Mouse (Mus musculus) MEL (cell line): ENCODE measurements around the gene Mcur1. TPM values are rescaled to one million over a fixed set of nuclear protein-coding genes. Genes with fewer than 3 reads are reported as not detected.

Source experiments
- DNase-seq: peaks from one replicate; pipeline ENCODE4 v3.0.0; 2011; ENCODE audit warnings: low read depth, low spot score
- H3K27ac ChIP-seq: 2 replicates; pipeline ENCODE4 v1.5.1; 2012; ENCODE audit warnings: low read depth, mild to moderate bottlenecking, control low read depth, low read length, moderate library complexity; ENCODE audit not compliant: control insufficient read depth
- H3K27me3 ChIP-seq, 2 experiments: fragments of 150-350 bp in 1 of 2; sonication (generic) in 1 of 2; 2 replicates each; pipeline ENCODE4 v1.6.1; 2012; ENCODE audit warnings: low read length in 2 of 2, mild to moderate bottlenecking in 2 of 2, improper control_type of control experiment in 1 of 2, moderate library complexity in 1 of 2; ENCODE audit not compliant: insufficient read depth in 2 of 2, control insufficient read depth in 1 of 2
- H3K36me3 ChIP-seq, 2 experiments: 2 replicates each; pipeline ENCODE4 v1.6.1; 2012 to 2014; ENCODE audit warnings: low read length in 2 of 2, improper control_type of control experiment in 1 of 2, inconsistent platforms in 1 of 2, mild to moderate bottlenecking in 1 of 2; ENCODE audit not compliant: insufficient read depth in 2 of 2, control insufficient read depth in 1 of 2
- H3K4me1 ChIP-seq, 2 experiments: fragments of 150-350 bp in 1 of 2; sonication (generic) in 1 of 2; 2 replicates each; pipeline ENCODE4 v1.6.1; 2012; ENCODE audit warnings: low read length in 2 of 2, improper control_type of control experiment in 1 of 2, mild to moderate bottlenecking in 1 of 2; ENCODE audit not compliant: insufficient read depth in 2 of 2, control insufficient read depth in 1 of 2
- H3K4me3 ChIP-seq, 2 experiments: fragments of 150-350 bp in 1 of 2; sonication (generic) in 1 of 2; 2 replicates each; pipeline ENCODE4 v1.5.1; 2012; ENCODE audit warnings: low read depth in 2 of 2, low read length in 2 of 2, mild to moderate bottlenecking in 2 of 2, moderate library complexity in 2 of 2, control low read depth in 1 of 2, improper control_type of control experiment in 1 of 2; ENCODE audit not compliant: control insufficient read depth in 1 of 2, insufficient read depth in 1 of 2
- H3K79me2 ChIP-seq: 2 replicates; pipeline ENCODE4 v1.6.1; 2012; ENCODE audit warnings: mild to moderate bottlenecking, low read length, moderate library complexity; ENCODE audit not compliant: control insufficient read depth, poor library complexity, insufficient read depth
- H3K9ac ChIP-seq: 2 replicates; pipeline ENCODE4 v1.6.1; 2012; ENCODE audit warnings: low read depth, mild to moderate bottlenecking, control low read depth, low read length, moderate library complexity; ENCODE audit not compliant: control insufficient read depth, poor library complexity, severe bottlenecking
- H3K9me3 ChIP-seq: fragments of 150-350 bp; sonication (generic); replicated peaks from 2 replicates; pipeline ENCODE4 v1.6.1; 2012; ENCODE audit warnings: mild to moderate bottlenecking, low read length, improper control_type of control experiment, moderate library complexity; ENCODE audit not compliant: insufficient read depth
- BHLHE40 ChIP-seq: IDR thresholded peaks from 2 replicates; pipeline ENCODE4 v1.6.1; 2012; ENCODE audit warnings: low read depth, mild to moderate bottlenecking, inconsistent platforms, low read length, improper control_type of control experiment, borderline replicate concordance
- CHD1 ChIP-seq: IDR thresholded peaks from 2 replicates; pipeline ENCODE4 v1.6.1; 2012; ENCODE audit warnings: low read depth, mild to moderate bottlenecking, inconsistent platforms, low read length, improper control_type of control experiment
- CHD2 ChIP-seq: IDR thresholded peaks from 2 replicates; pipeline ENCODE4 v1.6.1; 2011; ENCODE audit warnings: low read length, improper control_type of control experiment
- CTCF ChIP-seq, 3 experiments: IDR thresholded peaks in 2 of 3; conservative IDR thresholded peaks in 1 of 3; 2 replicates each; pipeline ENCODE4 v1.5.1; 2011 to 2012; ENCODE audit warnings: low read length in 3 of 3, low read depth in 2 of 3, mild to moderate bottlenecking in 2 of 3, improper control_type of control experiment in 1 of 3, inconsistent platforms in 1 of 3, mixed read lengths in 1 of 3, moderate library complexity in 1 of 3; ENCODE audit not compliant: control insufficient read depth in 1 of 3, insufficient read depth in 1 of 3, poor library complexity in 1 of 3, severe bottlenecking in 1 of 3
- E2F4 ChIP-seq: IDR thresholded peaks from 2 replicates; pipeline ENCODE4 v1.6.1; 2011; ENCODE audit warnings: low read depth, low read length, improper control_type of control experiment, borderline replicate concordance
- ELF1 ChIP-seq: IDR thresholded peaks from 2 replicates; pipeline ENCODE4 v1.6.1; 2014; ENCODE audit warnings: low read depth, mild to moderate bottlenecking, inconsistent platforms, low read length, improper control_type of control experiment, moderate library complexity
- EP300 ChIP-seq, 2 experiments: IDR thresholded peaks; 2 replicates each; pipeline ENCODE4 v1.6.1; 2011; ENCODE audit warnings: improper control_type of control experiment in 2 of 2, low read length in 2 of 2, low read depth in 1 of 2, mild to moderate bottlenecking in 1 of 2
- ETS1 ChIP-seq: IDR thresholded peaks from 2 replicates; pipeline ENCODE4 v1.6.1; 2012; ENCODE audit warnings: low read depth, mild to moderate bottlenecking, inconsistent platforms, low read length, improper control_type of control experiment, moderate library complexity
- GABPA ChIP-seq: IDR thresholded peaks from 2 replicates; pipeline ENCODE4 v1.6.1; 2012; ENCODE audit warnings: low read depth, mild to moderate bottlenecking, inconsistent platforms, low read length, improper control_type of control experiment, moderate library complexity
- GATA1 ChIP-seq: IDR thresholded peaks from 2 replicates; pipeline ENCODE4 v1.6.1; 2011; ENCODE audit warnings: low read depth, low read length, improper control_type of control experiment
- HCFC1 ChIP-seq: IDR thresholded peaks from 2 replicates; pipeline ENCODE4 v1.6.1; 2012; ENCODE audit warnings: low read depth, mild to moderate bottlenecking, inconsistent platforms, low read length, improper control_type of control experiment, moderate library complexity
- JUND ChIP-seq: IDR thresholded peaks from 2 replicates; pipeline ENCODE4 v1.6.1; 2011; ENCODE audit warnings: low read depth, mild to moderate bottlenecking, improper control_type of control experiment, low read length
- KAT2A ChIP-seq: conservative IDR thresholded peaks from 2 replicates; pipeline ENCODE4 v1.6.1; 2012; ENCODE audit warnings: low read depth, low read length, improper control_type of control experiment, inconsistent platforms
- MAFK ChIP-seq: IDR thresholded peaks from 2 replicates; pipeline ENCODE4 v1.6.1; 2011; ENCODE audit warnings: low read depth, mild to moderate bottlenecking, low read length, improper control_type of control experiment, borderline replicate concordance
- MAX ChIP-seq: IDR thresholded peaks from 2 replicates; pipeline ENCODE4 v1.6.1; 2011; ENCODE audit warnings: low read length, improper control_type of control experiment
- MAZ ChIP-seq: IDR thresholded peaks from 2 replicates; pipeline ENCODE4 v1.6.1; 2012; ENCODE audit warnings: low read depth, mild to moderate bottlenecking, inconsistent platforms, low read length, improper control_type of control experiment
- MEF2A ChIP-seq: IDR thresholded peaks from 2 replicates; pipeline ENCODE4 v1.6.1; 2014; ENCODE audit warnings: low read depth, mild to moderate bottlenecking, inconsistent platforms, low read length, improper control_type of control experiment; ENCODE audit not compliant: poor library complexity, insufficient replicate concordance, severe bottlenecking; ENCODE audit errors: extremely low read depth
- MXI1 ChIP-seq: IDR thresholded peaks from 2 replicates; pipeline ENCODE4 v1.6.1; 2011; ENCODE audit warnings: mild to moderate bottlenecking, low read depth, low read length, improper control_type of control experiment
- MYB ChIP-seq: IDR thresholded peaks from 2 replicates; pipeline ENCODE4 v1.6.1; 2011; ENCODE audit warnings: mild to moderate bottlenecking, low read depth, low read length, improper control_type of control experiment
- MYC ChIP-seq: IDR thresholded peaks from 2 replicates; pipeline ENCODE4 v1.6.1; 2011; ENCODE audit warnings: low read depth, mild to moderate bottlenecking, low read length, improper control_type of control experiment, moderate library complexity
- NELFE ChIP-seq: IDR thresholded peaks from 2 replicates; pipeline ENCODE4 v1.6.1; 2011; ENCODE audit warnings: low read depth, low read length, improper control_type of control experiment
- NRF1 ChIP-seq: IDR thresholded peaks from 2 replicates; pipeline ENCODE4 v1.6.1; 2014; ENCODE audit warnings: low read depth, mild to moderate bottlenecking, inconsistent platforms, low read length, improper control_type of control experiment, moderate library complexity; ENCODE audit not compliant: poor library complexity, insufficient read depth, severe bottlenecking
- POLR2A ChIP-seq, 2 experiments: IDR thresholded peaks; 2 replicates each; pipeline ENCODE4 v1.6.1; 2011 to 2012; ENCODE audit warnings: low read length in 2 of 2, mild to moderate bottlenecking in 2 of 2, control low read depth in 1 of 2, improper control_type of control experiment in 1 of 2, low read depth in 1 of 2, moderate library complexity in 1 of 2; ENCODE audit not compliant: control insufficient read depth in 1 of 2, insufficient read depth in 1 of 2, poor library complexity in 1 of 2
- POLR2AphosphoS5 ChIP-seq: IDR thresholded peaks from 2 replicates; pipeline ENCODE4 v1.6.1; 2012; ENCODE audit warnings: low read depth, borderline replicate concordance, mild to moderate bottlenecking, inconsistent platforms, low read length, moderate library complexity, mixed read lengths
- RAD21 ChIP-seq: IDR thresholded peaks from 2 replicates; pipeline ENCODE4 v1.6.1; 2011; ENCODE audit warnings: mild to moderate bottlenecking, low read depth, low read length, improper control_type of control experiment
- RCOR1 ChIP-seq: IDR thresholded peaks from 2 replicates; pipeline ENCODE4 v1.6.1; 2012; ENCODE audit warnings: low read depth, mild to moderate bottlenecking, inconsistent platforms, low read length, improper control_type of control experiment
- SIN3A ChIP-seq: IDR thresholded peaks from 2 replicates; pipeline ENCODE4 v1.6.1; 2012; ENCODE audit warnings: low read length, improper control_type of control experiment, inconsistent platforms
- SMC3 ChIP-seq: IDR thresholded peaks from 2 replicates; pipeline ENCODE4 v1.6.1; 2011; ENCODE audit warnings: low read depth, low read length, improper control_type of control experiment
- TAL1 ChIP-seq: IDR thresholded peaks from 2 replicates; pipeline ENCODE4 v1.6.1; 2012; ENCODE audit warnings: mild to moderate bottlenecking, inconsistent platforms, low read length, moderate library complexity, mixed read lengths
- TCF12 ChIP-seq: IDR thresholded peaks from 2 replicates; pipeline ENCODE4 v1.6.1; 2014; ENCODE audit warnings: low read depth, mild to moderate bottlenecking, inconsistent platforms, low read length, improper control_type of control experiment, moderate library complexity
- UBTF ChIP-seq: IDR thresholded peaks from 2 replicates; pipeline ENCODE4 v1.6.1; 2012; ENCODE audit warnings: low read depth, mild to moderate bottlenecking, inconsistent platforms, low read length, improper control_type of control experiment, moderate library complexity, borderline replicate concordance; ENCODE audit not compliant: insufficient read depth
- USF1 ChIP-seq: IDR thresholded peaks from 2 replicates; pipeline ENCODE4 v1.6.1; 2014; ENCODE audit warnings: low read depth, mild to moderate bottlenecking, inconsistent platforms, low read length, improper control_type of control experiment, moderate library complexity
- USF2 ChIP-seq, 2 experiments: IDR thresholded peaks; 2 replicates each; pipeline ENCODE4 v1.6.1; 2011 to 2012; ENCODE audit warnings: improper control_type of control experiment in 2 of 2, low read length in 2 of 2, borderline replicate concordance in 1 of 2, inconsistent platforms in 1 of 2, low read depth in 1 of 2, mild to moderate bottlenecking in 1 of 2; ENCODE audit not compliant: insufficient read depth in 1 of 2
- ZKSCAN1 ChIP-seq: IDR thresholded peaks from 2 replicates; pipeline ENCODE4 v1.6.1; 2012; ENCODE audit warnings: low read depth, mild to moderate bottlenecking, inconsistent platforms, low read length, improper control_type of control experiment, moderate library complexity
- ZMIZ1 ChIP-seq: IDR thresholded peaks from 2 replicates; pipeline ENCODE4 v1.6.1; 2012; ENCODE audit warnings: low read depth, mild to moderate bottlenecking, inconsistent platforms, low read length, improper control_type of control experiment, moderate library complexity
- ZNF384 ChIP-seq: IDR thresholded peaks from 2 replicates; pipeline ENCODE4 v1.6.1; 2012; ENCODE audit warnings: low read depth, mild to moderate bottlenecking, inconsistent platforms, low read length, improper control_type of control experiment
- polyA plus RNA-seq, 2 experiments: library from polyadenylated mRNA; stranded (reverse) in 1 of 2; unstranded in 1 of 2; fragments of >175 nt in 1 of 2; fragments of >200 nt in 1 of 2; gene quantifications; 2 replicates each; pipeline versions ENCODE4 v1.2.1 to v1.2.4; 2012; ENCODE audit warnings: low replicate concordance in 2 of 2, low read depth in 1 of 2; ENCODE audit not compliant: insufficient read length in 2 of 2, insufficient read depth in 1 of 2, missing spikeins in 1 of 2
- total RNA-seq: library from RNA; depleted of rRNA; stranded (reverse); fragments of 300-350 nt; gene quantifications from 2 replicates; pipeline ENCODE4 v1.2.3, GENCODE M21; 2012

Gene Mcur1
- total and polyA plus RNA-seq, 3 experiments, result 8.4 to 19.7 TPM; not detected in 1

DNA sequence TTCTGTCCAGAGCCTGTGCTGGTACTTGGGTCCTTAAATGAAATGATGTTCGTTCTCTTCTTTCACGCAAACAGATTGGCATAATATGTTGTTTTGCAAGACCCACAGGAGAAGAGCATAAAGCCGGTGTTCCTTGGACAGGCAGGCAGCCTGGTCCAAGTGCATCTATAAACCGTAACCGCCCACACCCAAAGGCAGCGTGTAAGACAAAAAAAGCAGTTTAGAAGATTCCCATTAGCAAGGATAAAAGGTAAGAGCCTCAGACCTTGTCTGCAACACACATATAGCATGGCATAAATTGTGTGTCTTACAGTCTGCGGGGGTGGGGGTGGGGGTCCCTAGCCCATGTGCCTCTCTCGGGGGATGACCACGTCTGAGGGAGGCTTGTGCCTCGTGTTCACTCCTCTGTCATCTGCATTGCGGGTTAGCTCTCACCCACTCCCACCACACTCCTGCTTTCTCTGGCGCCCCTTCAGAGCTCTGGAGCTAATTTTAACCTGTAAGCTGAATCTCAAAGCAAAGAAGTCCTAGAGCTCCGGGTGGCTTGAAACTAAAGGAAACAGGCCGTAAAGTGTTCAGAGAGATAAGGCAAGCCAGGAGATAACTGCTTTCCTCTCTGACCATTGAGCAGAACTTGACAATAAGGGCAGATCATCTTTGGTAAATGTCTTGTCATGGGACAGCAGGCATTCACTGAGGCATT is 29.7 kb downstream of the Mcur1 start:
- H3K4me3 ChIP-seq, result peak overlapping the region in 1 of 2 experiments; percentile 51; a peak in 1 of 4 replicates
- H3K27ac ChIP-seq, result peak overlapping the region; percentile 59
- TF ChIP-seq MEF2A (no peak), POLR2A (IDR thresholded peaks at IDR 0.05; ENCODE audit: control insufficient read depth in 1 of 2, insufficient read depth in 1 of 2, low read depth in 1 of 2, low read length in 2 of 2, poor library complexity in 1 of 2) (no peak), MYC (no peak), TCF12 (peak; percentile 95), HCFC1 (peak; percentile 41), RAD21 (no peak), TAL1 (peak; percentile 77), JUND (no peak), ELF1 (0 out of 2 replicates have a peak, but pooled peaks have one; percentile 6), NELFE (no peak), ETS1 (peak; percentile 91), CHD1 (no peak), NRF1 (no peak), E2F4 (no peak), USF2 (IDR thresholded peaks at IDR 0.05; ENCODE audit: borderline replicate concordance in 1 of 2, insufficient read depth in 1 of 2, low read depth in 1 of 2, low read length in 2 of 2) (no peak), POLR2AphosphoS5 (no peak), MAX (no peak), ZMIZ1 (no peak), KAT2A (no peak; the same call in 1 of the 2 replicates), MYB (0 out of 2 replicates have a peak, but pooled peaks have one; percentile 28), SMC3 (no peak), MXI1 (no peak; the same call in 1 of the 2 replicates), ZNF384 (no peak), ZKSCAN1 (no peak), MAZ (no peak), RCOR1 (peak; percentile 85), BHLHE40 (peak; percentile 14; the same call in 1 of the 2 replicates), CTCF (IDR thresholded peaks at IDR 0.05 in 2 of 3, conservative IDR thresholded peaks at IDR 0.05 in 1 of 3; ENCODE audit: control insufficient read depth in 1 of 3, insufficient read depth in 1 of 3, low read depth in 2 of 3, low read length in 3 of 3, poor library complexity in 1 of 3, severe bottlenecking in 1 of 3) (no peak), UBTF (no peak), GABPA (no peak), EP300 (IDR thresholded peaks at IDR 0.05; ENCODE audit: low read depth in 1 of 2, low read length in 2 of 2) (peak; percentile 90 to 94), SIN3A (peak; percentile 81; the same call in 1 of the 2 replicates), MAFK (no peak), CHD2 (no peak), USF1 (no peak), GATA1 (peak; percentile 97)

More for the DNA sequence above, 29.7 kb downstream of the Mcur1 start:
- Histone ChIP-seq H3K9me3 (no peaks in the 10 kb centered on the region), H3K79me2 (no peaks in the 10 kb centered on the region), H3K36me3 (peaks cover 0 to 13% of the 10 kb centered on the region in 2 experiments; a peak in 2 of 4 replicates), H3K9ac (no peak overlapping the region; the same call in 1 of the 2 replicates), H3K4me1 (peaks cover 2 to 26% of the 10 kb centered on the region in 2 experiments; a peak in 3 of 4 replicates), H3K27me3 (no peaks in the 10 kb centered on the region)
- peak; percentile 79 for DNase-seq
